Mouse (Mus musculus) lung, adult 2 months (tissue): ENCODE results near the gene Mettl16.

Experiments
- CTCF ChIP-seq: fragments of 200-500 bp; IDR thresholded peaks from 2 replicates; pipeline ENCODE4 v1.5.1; 2011; ENCODE audit warnings: mild to moderate bottlenecking, low read length, control low read depth; ENCODE audit not compliant: insufficient read depth
- POLR2A ChIP-seq: fragments of 200-500 bp; IDR thresholded peaks from 2 replicates; pipeline ENCODE4 v1.6.1; 2011; ENCODE audit warnings: low read depth, mild to moderate bottlenecking, control low read depth, low read length, borderline replicate concordance; ENCODE audit errors: extremely low read depth

- TF ChIP-seq CTCF (no peak), POLR2A (no peak)
Observed at GRCm38 (mm10) chr11:74836225-74837055, 65.8 kb downstream of the Mettl16 start.
